Mouse (Mus musculus): Measurements from ENCODE around the gene Gtf2e1. TPM values are rescaled to one million over a fixed set of nuclear protein-coding genes. Genes with fewer than 3 reads are reported as not detected.

Gtf2e1 gene
- polyA plus RNA-seq, 1 experiment from 2014 or later, result 48.1 TPM

Other genes with a start within 250 kb of the Gtf2e1 start
- 0.05 and 0.29 TPM in 2 replicates for gene Stxbp5l, start 154.8 kb downstream of the Gtf2e1 start, polyA plus RNA-seq (2016; fragmentation: Nextera tagmentation; extraction: Ambion mirVana)
- 38.9 and 39.4 TPM in 2 replicates for gene Rabl3, start 96 bp upstream of the Gtf2e1 start, polyA plus RNA-seq (2016; fragmentation: Nextera tagmentation; extraction: Ambion mirVana)
- 0.25 and 0.28 TPM in 2 replicates for gene Hgd, start 40.4 kb upstream of the Gtf2e1 start, polyA plus RNA-seq (2016; fragmentation: Nextera tagmentation; extraction: Ambion mirVana)
- gene Ndufb4, start 114.7 kb upstream of the Gtf2e1 start, polyA plus RNA-seq (2016; fragmentation: Nextera tagmentation; extraction: Ambion mirVana), result 40.4 and 46.7 TPM in 2 replicates
- 160 and 215 TPM in 2 replicates for gene Fstl1, start 237.1 kb upstream of the Gtf2e1 start, polyA plus RNA-seq (2016; fragmentation: Nextera tagmentation; extraction: Ambion mirVana)